Mouse (Mus musculus): ENCODE measurements around the gene Gm6880.
"Not testable (repeated sequence)": the region's sequence is repeated elsewhere in the genome, so short reads cannot be mapped to it uniquely, and the experiment has no call there.

The Gm6880 gene

GRCm38 (mm10) chrX:74481349-74481885, at the start of gene Gm6880:
TSS of gene Gm6880 (minus strand) at chrX:74481399.
- not testable (repeated sequence) for DNase-seq

- not testable (repeated sequence) for DNase-seq
Observed at GRCm38 (mm10) chrX:74517461-74517860, 36.3 kb upstream of the Gm6880 start.

GRCm38 (mm10) chrX:74497131-74497530, 15.9 kb upstream of the Gm6880 start:
- DNase-seq: no peak

DNA sequence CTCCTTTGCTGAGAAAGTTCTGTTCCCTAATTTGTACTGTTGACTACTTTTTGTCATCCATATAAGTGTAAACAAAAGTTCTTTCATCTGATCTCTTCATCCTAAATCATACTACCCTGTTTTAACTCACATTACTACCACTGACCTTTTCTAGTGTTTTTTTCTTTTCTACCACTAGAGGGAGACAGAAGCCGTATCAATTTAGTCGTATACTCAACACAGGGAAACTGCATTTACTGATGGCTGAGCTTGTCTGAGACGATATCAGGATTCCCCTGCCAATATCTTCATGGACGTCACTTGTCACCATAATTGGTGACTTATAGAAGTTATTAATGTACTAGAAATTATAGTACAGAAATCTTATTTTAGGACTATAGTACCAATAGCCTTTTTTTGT, 28.4 kb downstream of the Gm6880 start:
- no peak for DNase-seq

GRCm38 (mm10) chrX:74451157-74451912, 29.9 kb downstream of the Gm6880 start:
- DNase-seq: no peak
